Mouse (Mus musculus) heart, postnatal 10 days (tissue): ENCODE measurements around the gene Tenm3. TPM values are rescaled to one million over a fixed set of nuclear protein-coding genes. Genes with fewer than 3 reads are reported as not detected.

ENCODE experiments used
- DNase-seq, 2 experiments: peaks; one replicate each; pipeline ENCODE4 v3.0.0; 2021
- intact Hi-C: fragments of 180-260 bp; cut with DNase I; formaldehyde crosslinking; loops from one replicate; pipeline ENCODE4 v1.15.1; 2025
- total RNA-seq, 2 experiments: library from RNA; stranded (reverse); gene quantifications; 2 replicates each; pipeline ENCODE4 v1.2.3; 2021

Tenm3 gene
- total RNA-seq, 2 experiments from 2014 or later: 8.3 to 8.7 TPM

- intact Hi-C loops: no loop called here
- DNase-seq: no peak
Measured at GRCm38 (mm10) chr8:48812196-48812741, 31.5 kb downstream of the Tenm3 start.

- intact Hi-C loops: no loop called here
- DNase-seq: no peak
Measured at GRCm38 (mm10) chr8:48810615-48811014, 33.1 kb downstream of the Tenm3 start.

GRCm38 (mm10) chr8:48809104-48809503 lies 34.6 kb downstream of the Tenm3 start:
- intact Hi-C loops: no loop called here
- no peak for DNase-seq

- intact Hi-C loops: no loop called here
Measured at GRCm38 (mm10) chr8:48803070-48803469, 40.7 kb downstream of the Tenm3 start.

GRCm38 (mm10) chr8:48802231-48802630 lies 41.5 kb downstream of the Tenm3 start:
- no peak for DNase-seq
- intact Hi-C loops: no loop called here

More at GRCm38 (mm10) chr8:48803070-48803469, 40.7 kb downstream of the Tenm3 start:
- no peak for DNase-seq

- no peak for DNase-seq
- intact Hi-C loops: no loop called here
Measured at GRCm38 (mm10) chr8:48797955-48798359, 45.8 kb downstream of the Tenm3 start.

GRCm38 (mm10) chr8:48794285-48794684 lies 49.5 kb downstream of the Tenm3 start:
- intact Hi-C loops: no loop called here
- no peak for DNase-seq

GRCm38 (mm10) chr8:48793729-48794128 lies 50.0 kb downstream of the Tenm3 start:
- DNase-seq: no peak
- intact Hi-C loops: no loop called here

- DNase-seq: no peak
- intact Hi-C loops: no loop called here
Measured at GRCm38 (mm10) chr8:48792587-48793326, 51.0 kb downstream of the Tenm3 start.

- intact Hi-C loops: no loop called here
- DNase-seq: no peak
Measured at GRCm38 (mm10) chr8:48783308-48783707, 60.4 kb downstream of the Tenm3 start.

GRCm38 (mm10) chr8:48780628-48781027 lies 63.1 kb downstream of the Tenm3 start:
- intact Hi-C loops: no loop called here
- DNase-seq: peak; percentile 29 to 32

GRCm38 (mm10) chr8:48779194-48779593 lies 64.6 kb downstream of the Tenm3 start:
- DNase-seq: no peak
- intact Hi-C loops: no loop called here

- no peak for DNase-seq
- intact Hi-C loops: no loop called here
Measured at GRCm38 (mm10) chr8:48776081-48776480, 67.7 kb downstream of the Tenm3 start.

- no peak for DNase-seq
- intact Hi-C loops: no loop called here
Measured at GRCm38 (mm10) chr8:48775531-48776037, 68.2 kb downstream of the Tenm3 start.

GRCm38 (mm10) chr8:48774837-48775236 lies 68.9 kb downstream of the Tenm3 start:
- no peak for DNase-seq
- intact Hi-C loops: no loop called here

- intact Hi-C loops: no loop called here
- DNase-seq: no peak
Measured at GRCm38 (mm10) chr8:48766545-48767234, 77.1 kb downstream of the Tenm3 start.

GRCm38 (mm10) chr8:48765212-48765611 lies 78.5 kb downstream of the Tenm3 start:
- intact Hi-C loops: no loop called here
- no peak for DNase-seq

GRCm38 (mm10) chr8:48764011-48764410 lies 79.7 kb downstream of the Tenm3 start:
- intact Hi-C loops: no loop called here
- DNase-seq: no peak

- DNase-seq: peak in 1 of 2 experiments; percentile 25
- intact Hi-C loops: loop anchor here (5.0 kb wide), 1 partner anchor 65 kb away; no protein-coding TSS in a partner anchor
Measured at GRCm38 (mm10) chr8:48756874-48757273, 86.9 kb downstream of the Tenm3 start.

GRCm38 (mm10) chr8:48755492-48755891 lies 88.3 kb downstream of the Tenm3 start:
- DNase-seq: peak; percentile 71 to 79
- intact Hi-C loops: loop anchor here (5.0 kb wide), 1 partner anchor 63 kb away; no protein-coding TSS in a partner anchor

GRCm38 (mm10) chr8:48754959-48755358 lies 88.8 kb downstream of the Tenm3 start:
- DNase-seq: no peak
- intact Hi-C loops: loop anchor here (5.0 kb wide), 1 partner anchor 63 kb away; no protein-coding TSS in a partner anchor
